27 mouse cellular contexts compared by ENCODE assay signal in genomic region chr14:77981516-77981915, GRCm38 (mm10).
DNase-seq lines count a peak whose midpoint lies in the region; ATAC-seq lines count a peak whose summit lies in the region.
"Had no signal": no experiment of that assay in that cellular context is flagged by ENCODE, and none has a peak within 500 bp of the region (broad histone marks: within the 10 kb centered on the region; RNA-seq: fewer than 3 reads in every experiment).

No protein-coding gene starts in this region.

- intact Hi-C loops in heart, postnatal 14 days (cut with DNase I): no loop called here

- peak overlapping the region; percentile 29; the same call in 1 of the 2 replicates for H3K27ac ChIP-seq in hindbrain, embryonic 16.5 days (ENCODE audit: low read depth, low read length)
- no peak overlapping the region for H3K27ac ChIP-seq in hindbrain, embryonic 11.5 days (ENCODE audit: low read depth, low read length)
- 0 out of 2 replicates have a peak overlapping the region, but pooled peaks have one; percentile 15 for H3K27ac ChIP-seq in midbrain, embryonic 15.5 days
- H3K27ac ChIP-seq in midbrain, embryonic 16.5 days (ENCODE audit: low read length): no peak overlapping the region
- H3K27ac ChIP-seq: forebrain, embryonic 12.5 days; heart, embryonic 10.5 days; limb, embryonic 12.5 days; liver, embryonic 15.5 days; neural tube, embryonic 13.5 days; stomach, postnatal 0 days had no signal

- DNase-seq in hindbrain, embryonic 11.5 days (ENCODE audit: low spot score): no peak
- DNase-seq in layer of hippocampus, adult 8-10 months (ENCODE audit: low spot score in 2 of 2): peak; percentile 61 to 63
- DNase-seq in layer of hippocampus, postnatal 36 days: peak; percentile 59 to 66
- no peak for DNase-seq in heart, postnatal 14 days
- DNase-seq: adrenal gland, postnatal 25 days; B cell, adult 2 months; cerebellum, adult 8-10 months; gastrocnemius, postnatal 25 days; heart, adult 11 months; kidney, adult 11 months; kidney, postnatal 14 days; lung, embryonic 14.5 days; lung, postnatal 14 days; right cerebral cortex, postnatal 4 days; thymus, adult 18-20 months; thymus, postnatal 36 days had no signal

- H3K9ac ChIP-seq in hindbrain, embryonic 16.5 days (ENCODE audit: low read depth, low read length): no peak overlapping the region
- H3K9ac ChIP-seq in hindbrain, embryonic 11.5 days (ENCODE audit: low read depth, low read length): no peak overlapping the region
- no peak overlapping the region for H3K9ac ChIP-seq in midbrain, embryonic 15.5 days
- H3K9ac ChIP-seq in midbrain, embryonic 16.5 days (ENCODE audit: low read depth, low read length): no peak overlapping the region
- H3K9ac ChIP-seq: forebrain, embryonic 12.5 days; limb, embryonic 12.5 days; liver, embryonic 15.5 days; lung, embryonic 14.5 days; neural tube, embryonic 13.5 days had no signal

- no peaks in the 10 kb centered on the region for H3K27me3 ChIP-seq in hindbrain, embryonic 16.5 days (replicated peaks; ENCODE audit: control insufficient read depth, insufficient read depth, low read length)
- no peaks in the 10 kb centered on the region for H3K27me3 ChIP-seq in hindbrain, embryonic 11.5 days (ENCODE audit: control insufficient read depth, insufficient read depth, low read length)
- no peaks in the 10 kb centered on the region for H3K27me3 ChIP-seq in midbrain, embryonic 15.5 days (replicated peaks)
- no peaks in the 10 kb centered on the region for H3K27me3 ChIP-seq in midbrain, embryonic 16.5 days (ENCODE audit: control insufficient read depth, insufficient read depth, low read depth, low read length)
- H3K27me3 ChIP-seq: forebrain, embryonic 12.5 days; limb, embryonic 12.5 days; liver, embryonic 15.5 days; neural tube, embryonic 13.5 days had no signal

- H3K4me3 ChIP-seq in hindbrain, embryonic 16.5 days (ENCODE audit: low read length): no peak overlapping the region
- H3K4me3 ChIP-seq in hindbrain, embryonic 11.5 days (ENCODE audit: low read depth, low read length): no peak overlapping the region
- H3K4me3 ChIP-seq in midbrain, embryonic 15.5 days: no peak overlapping the region
- H3K4me3 ChIP-seq in midbrain, embryonic 16.5 days (ENCODE audit: low read depth, low read length): no peak overlapping the region
- H3K4me3 ChIP-seq: erythroblast, embryonic 14.5 days; forebrain, embryonic 12.5 days; heart, embryonic 10.5 days; limb, embryonic 12.5 days; liver, embryonic 15.5 days; neural tube, embryonic 13.5 days had no signal

- peak; percentile 68; the same call in 1 of the 2 replicates for ATAC-seq in hindbrain, embryonic 16.5 days
- no peak for ATAC-seq in hindbrain, embryonic 11.5 days (ENCODE audit: low FRiP score)
- no peak for ATAC-seq in midbrain, embryonic 15.5 days (replicated peaks)
- ATAC-seq in midbrain, embryonic 16.5 days: no peak
- ATAC-seq: inflammation-experienced regulatory T-cells, adult 6 months had no signal

- 57% methylated on average over 5 of the region's 5 CpGs for WGBS in hindbrain, embryonic 16.5 days
- 80% methylated on average over 5 of the region's 5 CpGs for WGBS in hindbrain, embryonic 11.5 days
- WGBS in midbrain, embryonic 15.5 days: 63% methylated on average over 5 of the region's 5 CpGs
- 69% methylated on average over 5 of the region's 5 CpGs for WGBS in midbrain, embryonic 16.5 days

- no peaks in the 10 kb centered on the region for H3K9me3 ChIP-seq in hindbrain, embryonic 16.5 days (ENCODE audit: control insufficient read depth, low read length)
- H3K9me3 ChIP-seq in hindbrain, embryonic 11.5 days (ENCODE audit: control insufficient read depth, low read length): no peaks in the 10 kb centered on the region
- H3K9me3 ChIP-seq in midbrain, embryonic 15.5 days: no peaks in the 10 kb centered on the region
- H3K9me3 ChIP-seq in midbrain, embryonic 16.5 days (replicated peaks; ENCODE audit: control insufficient read depth, low read length, poor library complexity, severe bottlenecking): no peaks in the 10 kb centered on the region
- H3K9me3 ChIP-seq: forebrain, embryonic 12.5 days; heart, embryonic 10.5 days; limb, embryonic 12.5 days; liver, embryonic 15.5 days; neural tube, embryonic 13.5 days had no signal

- no peak overlapping the region for H3K4me2 ChIP-seq in hindbrain, embryonic 16.5 days (ENCODE audit: low read length)
- no peak overlapping the region for H3K4me2 ChIP-seq in hindbrain, embryonic 11.5 days (replicated peaks; ENCODE audit: low read depth, low read length)
- no peak overlapping the region for H3K4me2 ChIP-seq in midbrain, embryonic 15.5 days
- H3K4me2 ChIP-seq in midbrain, embryonic 16.5 days (ENCODE audit: low read length): no peak overlapping the region
- H3K4me2 ChIP-seq: forebrain, embryonic 12.5 days; limb, embryonic 12.5 days; liver, embryonic 15.5 days; lung, embryonic 14.5 days; neural tube, embryonic 13.5 days had no signal

- no peaks in the 10 kb centered on the region; the same call in 1 of the 2 replicates for H3K4me1 ChIP-seq in hindbrain, embryonic 16.5 days (ENCODE audit: control insufficient read depth, insufficient read depth, low read depth, low read length)
- no peaks in the 10 kb centered on the region for H3K4me1 ChIP-seq in hindbrain, embryonic 11.5 days (replicated peaks; ENCODE audit: control insufficient read depth, insufficient read depth, low read length)
- no peaks in the 10 kb centered on the region for H3K4me1 ChIP-seq in midbrain, embryonic 15.5 days
- H3K4me1 ChIP-seq in midbrain, embryonic 16.5 days (ENCODE audit: control insufficient read depth, insufficient read depth, low read length): no peaks in the 10 kb centered on the region
- H3K4me1 ChIP-seq: forebrain, embryonic 12.5 days; heart, embryonic 10.5 days; limb, embryonic 12.5 days; liver, embryonic 15.5 days had no signal

- no peaks in the 10 kb centered on the region for H3K36me3 ChIP-seq in hindbrain, embryonic 16.5 days (ENCODE audit: control insufficient read depth, insufficient read depth, low read length)
- H3K36me3 ChIP-seq in hindbrain, embryonic 11.5 days (ENCODE audit: control insufficient read depth, insufficient read depth, low read length): no peaks in the 10 kb centered on the region
- no peaks in the 10 kb centered on the region for H3K36me3 ChIP-seq in midbrain, embryonic 15.5 days (replicated peaks)
- no peaks in the 10 kb centered on the region for H3K36me3 ChIP-seq in midbrain, embryonic 16.5 days (ENCODE audit: control insufficient read depth, insufficient read depth, low read length)
- H3K36me3 ChIP-seq: forebrain, embryonic 12.5 days; heart, embryonic 10.5 days; limb, embryonic 12.5 days; liver, embryonic 15.5 days; neural tube, embryonic 13.5 days had no signal

Comparison
In these comparisons a context has a peak if more than half of its experiments do, and no peak if none do; other contexts are left out.
1. H3K27ac ChIP-seq: peak in hindbrain, embryonic 16.5 days (single experiment) and midbrain, embryonic 15.5 days (single experiment); none in hindbrain, embryonic 11.5 days (single experiment) and midbrain, embryonic 16.5 days (single experiment).
2. DNase-seq: peak in layer of hippocampus, adult 8-10 months (2 of 2) and layer of hippocampus, postnatal 36 days (2 of 2); none in hindbrain, embryonic 11.5 days (single experiment) and heart, postnatal 14 days (0 of 2).